In genomic region chr11:31388890-31389289, GRCm38 (mm10) we compare ENCODE assay signal across 15 mouse cellular contexts. TPM values are rescaled to one million over a fixed set of nuclear protein-coding genes. Genes with fewer than 3 reads are reported as not detected.
"Had no signal": no experiment of that assay in that cellular context is flagged by ENCODE, and none has a peak within 500 bp of the region (broad histone marks: within the 10 kb centered on the region; RNA-seq: fewer than 3 reads in every experiment).

No protein-coding gene starts in this region.

- DNase-seq: kidney, adult 8-10 months; kidney, postnatal 25 days; layer of hippocampus, adult 9-11 months; liver; lung, adult 2 months; midbrain, embryonic 14.5 days; thymus, adult 18-20 months; thymus, postnatal 36 days had no signal

- ATAC-seq: liver, embryonic 12.5 days; lung, postnatal 0 days had no signal

- H3K36me3 ChIP-seq: limb, embryonic 10.5 days; limb, embryonic 13.5 days; liver, embryonic 12.5 days; liver, embryonic 15.5 days had no signal

- H3K4me1 ChIP-seq: liver, embryonic 12.5 days; liver, embryonic 15.5 days had no signal

- H3K4me2 ChIP-seq: limb, embryonic 13.5 days; liver, embryonic 12.5 days; liver, embryonic 15.5 days had no signal

- H3K9me3 ChIP-seq: limb, embryonic 10.5 days; limb, embryonic 13.5 days; liver, embryonic 12.5 days; liver, embryonic 15.5 days had no signal

- H3K27me3 ChIP-seq: limb, embryonic 13.5 days; liver, embryonic 12.5 days; liver, embryonic 15.5 days had no signal

- H3K27ac ChIP-seq: layer of hippocampus, adult 2 months; limb, embryonic 10.5 days; limb, embryonic 13.5 days; liver, embryonic 12.5 days; liver, embryonic 15.5 days; macrophage had no signal

- H3K4me3 ChIP-seq: layer of hippocampus, adult 2 months; limb, embryonic 10.5 days; limb, embryonic 13.5 days; liver, embryonic 12.5 days; liver, embryonic 15.5 days had no signal

- H3K9ac ChIP-seq: limb, embryonic 13.5 days; liver, embryonic 12.5 days; liver, embryonic 15.5 days had no signal

RNA-seq across cellular contexts. Expression of gene Stc2, which starts 19.0 kb away (rescaled TPM):
- polyA plus RNA-seq: macrophage had no signal
